ENCODE assay signal across 8 mouse cellular contexts in the genomic region with DNA sequence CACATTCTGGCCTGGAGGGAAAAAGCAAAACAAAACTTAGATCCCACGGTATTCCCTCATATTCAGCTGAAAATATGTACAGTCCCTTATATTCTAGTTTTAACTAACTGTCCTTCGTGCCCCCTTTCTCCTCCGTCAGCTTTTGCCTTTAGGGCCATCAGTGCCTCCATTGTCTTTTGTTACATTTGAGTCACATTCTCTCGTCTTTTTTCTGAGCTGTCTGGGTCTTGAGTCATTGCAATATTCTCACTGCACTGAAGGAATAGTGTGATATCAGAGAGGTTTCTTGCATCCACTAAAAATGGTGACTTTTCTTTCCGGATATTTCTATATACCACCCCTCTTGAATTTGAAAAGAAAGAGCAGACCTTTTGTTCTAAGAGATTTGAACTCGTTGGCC. TPM values are rescaled to one million over a fixed set of nuclear protein-coding genes. Genes with fewer than 3 reads are reported as not detected.
DNase-seq lines count a peak whose midpoint lies in the region; ATAC-seq and TF ChIP-seq lines count a peak whose summit lies in the region.

No protein-coding gene starts in this region.

- peak overlapping the region; percentile 100 for H3K27ac ChIP-seq in heart, embryonic 10.5 days
- no peak overlapping the region for H3K27ac ChIP-seq in forebrain, embryonic 13.5 days
- H3K27ac ChIP-seq in limb, embryonic 14.5 days (replicated peaks; ENCODE audit: low read depth, low read length): no peak overlapping the region

- H3K4me1 ChIP-seq in heart, embryonic 10.5 days: peaks cover 53% of the 10 kb centered on the region
- peaks cover 42% of the 10 kb centered on the region for H3K4me1 ChIP-seq in forebrain, embryonic 13.5 days
- H3K4me1 ChIP-seq in limb, embryonic 14.5 days (ENCODE audit: control insufficient read depth, insufficient read depth, low read length): peaks cover 34% of the 10 kb centered on the region

- H3K27me3 ChIP-seq in heart, embryonic 10.5 days (ENCODE audit: insufficient read depth, poor library complexity, severe bottlenecking): no peaks in the 10 kb centered on the region; the same call in 1 of the 2 replicates
- H3K27me3 ChIP-seq in forebrain, embryonic 13.5 days: no peaks in the 10 kb centered on the region
- H3K27me3 ChIP-seq in limb, embryonic 14.5 days (ENCODE audit: control insufficient read depth, insufficient read depth, low read length): no peaks in the 10 kb centered on the region

- peak overlapping the region; percentile 96 for H3K4me3 ChIP-seq in heart, embryonic 10.5 days
- H3K4me3 ChIP-seq in forebrain, embryonic 13.5 days: peak overlapping the region; percentile 91; the same call in 1 of the 2 replicates
- peak overlapping the region; percentile 94 for H3K4me3 ChIP-seq in limb, embryonic 14.5 days (replicated peaks; ENCODE audit: low read length)

- WGBS in heart, embryonic 10.5 days: 66% methylated on average over 6 of the region's 6 CpGs
- WGBS in forebrain, embryonic 13.5 days: 33% methylated on average over 6 of the region's 6 CpGs
- 62% methylated on average over 6 of the region's 6 CpGs for WGBS in limb, embryonic 14.5 days

- intact Hi-C loops in heart, postnatal 14 days (cut with DNase I): no loop called here

- peak overlapping the region; percentile 75 for H3K4me2 ChIP-seq in forebrain, embryonic 13.5 days
- peak overlapping the region; percentile 71 for H3K4me2 ChIP-seq in limb, embryonic 14.5 days (replicated peaks; ENCODE audit: low read depth, low read length, severe bottlenecking)

- DNase-seq in heart, embryonic 10.5 days (ENCODE audit: low spot score): no peak
- no peak for DNase-seq in heart, postnatal 14 days
- DNase-seq in A20 (ENCODE audit: low read depth, low spot score): peak; percentile 41
- DNase-seq in limb, embryonic 14.5 days (ENCODE audit: low spot score): no peak
- no peak for DNase-seq in ovary, postnatal 14 days (ENCODE audit: low spot score)
- no peak for DNase-seq in cerebellum, adult 9-11 months
- no peak for DNase-seq in right cerebral cortex, postnatal 14 days

- no peak for ATAC-seq in forebrain, embryonic 13.5 days
- no peak for ATAC-seq in limb, embryonic 14.5 days (ENCODE audit: low FRiP score, low read depth)

- H3K9me3 ChIP-seq in heart, embryonic 10.5 days: no peaks in the 10 kb centered on the region
- no peaks in the 10 kb centered on the region for H3K9me3 ChIP-seq in forebrain, embryonic 13.5 days (replicated peaks)
- no peaks in the 10 kb centered on the region for H3K9me3 ChIP-seq in limb, embryonic 14.5 days (ENCODE audit: control insufficient read depth, low read length)

- no peaks in the 10 kb centered on the region for H3K36me3 ChIP-seq in heart, embryonic 10.5 days
- H3K36me3 ChIP-seq in forebrain, embryonic 13.5 days (ENCODE audit: poor library complexity, severe bottlenecking): no peaks in the 10 kb centered on the region
- no peaks in the 10 kb centered on the region for H3K36me3 ChIP-seq in limb, embryonic 14.5 days (ENCODE audit: control insufficient read depth, insufficient read depth, low read length)

- TF ChIP-seq POLR2A in limb, embryonic 14.5 days (IDR thresholded peaks at IDR 0.05; ENCODE audit: borderline replicate concordance, extremely low read depth, insufficient read depth, insufficient read length): no peak

- 0 out of 2 replicates have a peak overlapping the region, but pooled peaks have one; percentile 31 for H3K9ac ChIP-seq in forebrain, embryonic 13.5 days
- no peak overlapping the region for H3K9ac ChIP-seq in limb, embryonic 14.5 days (ENCODE audit: low read depth, low read length, severe bottlenecking)

RNA-seq across cellular contexts. Expression of gene Bmpr1a, which starts 0.6 kb away (rescaled TPM):
- polyA plus RNA-seq in heart, embryonic 10.5 days (2016; fragmentation: Nextera tagmentation; extraction: Ambion mirVana): 48.0 and 48.9 TPM in 2 replicates
- 10 to 100 TPM; 73.6 to 77.2 TPM for total RNA-seq in heart, postnatal 14 days (2021)
- polyA plus RNA-seq in forebrain, embryonic 13.5 days (2015; fragmentation: Nextera tagmentation; extraction: Ambion mirVana): 24.9 and 25.5 TPM in 2 replicates
- polyA plus RNA-seq in limb, embryonic 14.5 days (2012; rRNA removed): 44.3 TPM in 2 replicates
- 72.1 and 72.4 TPM in 2 replicates for polyA plus RNA-seq in limb, embryonic 14.5 days (2014; fragmentation: Nextera tagmentation; extraction: Ambion mirVana)

RNA-seq across cellular contexts. Expression of gene 9230112D13Rik, which starts 18.8 kb away (rescaled TPM):
- polyA plus RNA-seq in heart, embryonic 10.5 days (2016; fragmentation: Nextera tagmentation; extraction: Ambion mirVana): not detected in 2 replicates
- not detected for total RNA-seq in heart, postnatal 14 days (2021)
- not detected in 2 replicates for polyA plus RNA-seq in forebrain, embryonic 13.5 days (2015; fragmentation: Nextera tagmentation; extraction: Ambion mirVana)
- polyA plus RNA-seq in limb, embryonic 14.5 days (2012; rRNA removed): not detected in 2 replicates
- not detected in 2 replicates for polyA plus RNA-seq in limb, embryonic 14.5 days (2014; fragmentation: Nextera tagmentation; extraction: Ambion mirVana)
